Mouse (Mus musculus) monocyte, adult 5-6 weeks (primary cell): ENCODE results near the gene Arsb. TPM values are rescaled to one million over a fixed set of nuclear protein-coding genes. Genes with fewer than 3 reads are reported as not detected.

Source experiments
- ATAC-seq: fragments of 153-309, 156-312 bp; replicated peaks from 2 replicates; pipeline ENCODE4 v1.8.0; 2017; ENCODE audit warnings: mild to moderate bottlenecking; ENCODE audit not compliant: low TSS enrichment, insufficient number of reproducible peaks, severe bottlenecking, poor library complexity, low FRiP score
- total RNA-seq: library from RNA; stranded (forward); fragments of 200-1000, 200-491, 200-594 nt; gene quantifications from 3 replicates; pipeline ENCODE4 v1.2.3, GENCODE M21; 2017

Gene Arsb
- total RNA-seq, 1 experiment from 2014 or later: 21.5 TPM

GRCm38 (mm10) chr13:93992342-93992882 lies 221.0 kb downstream of the Arsb start:
- no peak for ATAC-seq

Other genes with a start within 250 kb of the Arsb start
- not detected in 3 replicates for gene Bhmt, start 133.7 kb upstream of the Arsb start, total RNA-seq
- not detected in 3 replicates for gene Bhmt2, start 97.3 kb upstream of the Arsb start, total RNA-seq
- not detected in 3 replicates for gene Dmgdh, start 97.2 kb upstream of the Arsb start, total RNA-seq